Mouse (Mus musculus): ENCODE measurements around the gene Olfr1383. TPM values are rescaled to one million over a fixed set of nuclear protein-coding genes. Genes with fewer than 3 reads are reported as not detected.
"Not testable (repeated sequence)": the region's sequence is repeated elsewhere in the genome, so short reads cannot be mapped to it uniquely, and the experiment has no call there.

Gene Olfr1383
- total RNA-seq (2017), result 0.12 TPM in 1 of 2 replicates, not detected in the other

DNA sequence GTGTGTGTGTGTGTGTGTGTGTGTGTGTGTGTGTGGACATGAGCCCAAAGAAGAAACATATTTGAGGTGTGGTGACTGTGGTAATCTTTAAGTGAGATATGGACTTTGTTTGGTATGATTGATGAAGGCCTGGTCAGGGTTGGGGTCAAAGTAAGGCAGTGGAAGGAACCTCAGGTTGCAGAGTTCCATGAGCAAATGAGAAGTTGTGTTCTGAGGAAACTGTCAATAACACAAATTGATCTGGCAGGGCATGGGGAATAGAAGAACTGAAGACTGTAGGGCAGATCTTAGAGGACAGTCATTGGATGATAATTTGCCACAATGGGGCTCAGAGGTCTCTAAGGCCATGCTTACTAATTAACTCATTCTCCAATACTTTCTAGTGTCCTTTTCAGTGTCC, at the start of gene Olfr1383:
Gene Olfr1383, plus strand, starts transcription at position 301 of the 400 bp plus-strand sequence.
- no peak for ATAC-seq (ENCODE audit: extremely low read depth, insufficient number of reproducible peaks, low FRiP score, poor library complexity, severe bottlenecking)

- ATAC-seq (ENCODE audit: extremely low read depth, insufficient number of reproducible peaks, low FRiP score, poor library complexity, severe bottlenecking), result no peak
These were observed 33.5 kb upstream of the Olfr1383 start for GRCm38 (mm10) chr11:49485973-49486372.

DNA sequence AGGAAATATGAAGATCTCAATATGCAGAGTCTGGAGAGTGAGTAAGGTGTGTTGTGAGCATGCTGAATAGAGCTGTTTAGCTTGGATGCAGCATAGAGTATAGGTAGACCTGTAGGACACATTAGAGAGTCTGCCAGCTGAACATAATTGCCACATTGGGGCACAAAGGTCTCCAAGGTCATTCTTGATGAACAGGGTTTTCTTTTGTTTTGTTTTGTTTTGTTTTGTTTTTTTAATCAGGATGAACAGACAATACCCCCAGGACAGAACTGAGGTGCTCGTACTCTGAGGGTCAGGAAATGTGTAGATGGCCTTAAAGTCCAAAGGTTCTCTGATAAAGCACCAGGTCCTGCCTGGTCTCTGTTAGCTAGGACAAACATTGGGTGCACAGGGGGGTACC, 30.7 kb upstream of the Olfr1383 start, which contains the start of gene Olfr1385:
Gene Olfr1385, plus strand, starts transcription at position 301 of the 400 bp plus-strand sequence.
- not testable (repeated sequence) for ATAC-seq (ENCODE audit: extremely low read depth, insufficient number of reproducible peaks, low FRiP score, poor library complexity, severe bottlenecking)

- no peak for ATAC-seq (ENCODE audit: extremely low read depth, insufficient number of reproducible peaks, low FRiP score, poor library complexity, severe bottlenecking)
These were observed 1.4 kb upstream of the Olfr1383 start for GRCm38 (mm10) chr11:49518086-49518485.

DNA sequence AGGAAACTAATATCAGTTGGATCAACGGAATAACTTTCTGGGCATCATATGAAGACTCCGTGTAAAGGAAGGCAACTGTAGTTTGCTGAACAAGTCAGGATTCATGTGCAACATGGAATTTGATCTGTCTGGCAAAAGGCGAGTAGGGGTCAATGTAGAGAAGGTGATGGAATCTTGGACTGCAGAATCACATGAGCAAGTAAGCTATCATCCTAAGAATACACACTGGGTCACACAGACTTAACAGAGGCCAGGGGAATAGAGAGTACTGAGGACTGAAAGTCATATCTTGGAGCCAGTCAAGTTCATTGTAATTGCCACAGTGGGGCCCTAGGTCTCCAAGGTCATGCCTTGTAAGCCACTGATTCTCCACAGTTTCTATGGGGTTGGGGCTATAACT, 8.5 kb downstream of the Olfr1383 start, which contains the start of gene Olfr1382:
Gene Olfr1382, plus strand, starts transcription at position 301 of the 400 bp plus-strand sequence.
- no peak for ATAC-seq (ENCODE audit: extremely low read depth, insufficient number of reproducible peaks, low FRiP score, poor library complexity, severe bottlenecking)

DNA sequence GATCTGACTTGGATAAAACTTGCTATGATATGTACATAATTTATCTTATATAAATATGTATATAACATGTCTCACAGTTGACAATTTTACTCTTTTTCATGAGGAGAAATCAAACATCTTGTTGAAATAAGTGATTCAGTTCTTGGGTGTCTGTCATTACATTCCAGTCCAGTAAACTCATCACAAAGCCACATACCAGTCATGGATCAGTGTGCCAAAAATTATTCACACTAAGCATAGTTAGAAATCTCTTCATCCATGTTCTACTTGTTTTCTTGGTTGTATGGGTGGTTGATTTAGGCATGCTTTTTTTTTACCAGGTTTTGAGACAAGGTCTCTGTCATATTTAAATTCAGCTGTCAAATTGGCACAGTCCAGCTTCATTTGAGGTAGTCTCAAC, 13.3 kb downstream of the Olfr1383 start:
- ATAC-seq (ENCODE audit: extremely low read depth, insufficient number of reproducible peaks, low FRiP score, poor library complexity, severe bottlenecking), result no peak

GRCm38 (mm10) chr11:49536631-49537030, 17.2 kb downstream of the Olfr1383 start:
- ATAC-seq (ENCODE audit: extremely low read depth, insufficient number of reproducible peaks, low FRiP score, poor library complexity, severe bottlenecking), result not testable (repeated sequence)

DNA sequence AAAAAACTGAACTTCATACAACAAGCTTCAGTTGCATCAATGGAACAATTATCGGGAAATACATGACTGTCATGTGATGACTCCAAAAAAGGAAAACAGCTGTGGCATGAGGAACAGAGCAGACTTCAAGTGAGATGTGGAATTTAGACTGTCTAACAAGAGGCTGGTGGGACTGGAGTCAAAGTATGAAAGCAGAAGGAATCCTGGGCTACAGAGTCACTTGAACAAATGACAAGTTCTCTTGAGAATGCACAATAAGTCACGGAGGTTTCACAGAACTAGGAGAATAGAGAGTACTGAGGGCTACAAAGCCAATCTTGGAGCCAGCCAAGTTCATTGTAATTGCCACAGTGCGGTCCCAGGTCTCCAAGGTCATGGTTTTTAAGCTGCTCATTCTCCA, 23.7 kb downstream of the Olfr1383 start, which contains the start of gene Olfr1381:
Gene Olfr1381, plus strand, starts transcription at position 301 of the 400 bp plus-strand sequence.
- ATAC-seq (ENCODE audit: extremely low read depth, insufficient number of reproducible peaks, low FRiP score, poor library complexity, severe bottlenecking), result not testable (repeated sequence)

DNA sequence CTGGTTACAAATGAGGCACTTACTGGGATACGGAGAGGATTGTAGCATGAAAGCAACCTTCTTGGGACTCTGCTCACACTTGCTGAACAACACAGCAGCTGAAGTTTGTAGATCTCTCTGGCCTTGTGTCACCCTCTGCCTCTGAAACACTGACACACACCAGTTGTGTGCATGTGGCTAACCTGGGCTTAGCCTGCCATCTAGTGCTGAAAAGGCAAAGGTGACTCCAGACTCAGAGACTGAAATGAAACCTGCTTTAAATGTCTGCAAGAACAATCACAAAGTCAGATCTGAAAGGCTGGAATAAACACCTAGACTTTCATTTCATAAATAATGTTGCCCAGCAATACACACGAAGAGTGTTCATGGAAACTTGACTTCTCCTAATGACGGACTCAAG, 34.6 kb downstream of the Olfr1383 start:
- ATAC-seq (ENCODE audit: extremely low read depth, insufficient number of reproducible peaks, low FRiP score, poor library complexity, severe bottlenecking), result not testable (repeated sequence)

GRCm38 (mm10) chr11:49556578-49556977, 37.1 kb downstream of the Olfr1383 start, which contains the start of gene Olfr1380:
Olfr1380 (plus strand) TSS chr11:49556878.
- not testable (repeated sequence) for ATAC-seq (ENCODE audit: extremely low read depth, insufficient number of reproducible peaks, low FRiP score, poor library complexity, severe bottlenecking)

GRCm38 (mm10) chr11:49575054-49575453, 55.6 kb downstream of the Olfr1383 start:
- not testable (repeated sequence) for ATAC-seq (ENCODE audit: extremely low read depth, insufficient number of reproducible peaks, low FRiP score, poor library complexity, severe bottlenecking)

Other genes with a start within 250 kb of the Olfr1383 start
- 0.23 and 0.98 TPM in 2 replicates for gene Olfr1393, start 241.3 kb upstream of the Olfr1383 start, total RNA-seq (2017)
- gene Olfr1392, start 234.4 kb upstream of the Olfr1383 start, total RNA-seq (2017), result 0.49 and 0.58 TPM in 2 replicates
- gene Olfr10, start 214.9 kb upstream of the Olfr1383 start, total RNA-seq (2017), result not detected in 2 replicates
- not detected in 2 replicates for gene Olfr1391, start 196.9 kb upstream of the Olfr1383 start, total RNA-seq (2017)
- gene Olfr1390, start 184.5 kb upstream of the Olfr1383 start, total RNA-seq (2017), result not detected in 2 replicates
- gene Olfr1389, start 96.6 kb upstream of the Olfr1383 start, total RNA-seq (2017), result not detected in 2 replicates
- gene Olfr1388, start 83.0 kb upstream of the Olfr1383 start, total RNA-seq (2017), result 1.5 and 1.9 TPM in 2 replicates
- not detected in 2 replicates for gene Olfr1387, start 64.3 kb upstream of the Olfr1383 start, total RNA-seq (2017)
- not detected in 2 replicates for gene Olfr1386, start 54.6 kb upstream of the Olfr1383 start, total RNA-seq (2017)
- 0.35 and 0.37 TPM in 2 replicates for gene Olfr1385, start 30.6 kb upstream of the Olfr1383 start, total RNA-seq (2017)
- gene Olfr1384, start 12.9 kb upstream of the Olfr1383 start, total RNA-seq (2017), result not detected in 2 replicates
- not detected in 2 replicates for gene Olfr1382, start 8.6 kb downstream of the Olfr1383 start, total RNA-seq (2017)
- gene Olfr1381, start 23.8 kb downstream of the Olfr1383 start, total RNA-seq (2017), result 0.12 TPM in 1 of 2 replicates, not detected in the other
- gene Olfr1380, start 37.2 kb downstream of the Olfr1383 start, total RNA-seq (2017), result not detected in 2 replicates
- not detected in 2 replicates for gene Flt4, start 89.6 kb downstream of the Olfr1383 start, total RNA-seq (2017)
- not detected in 2 replicates for gene Scgb3a1, start 144.0 kb downstream of the Olfr1383 start, total RNA-seq (2017)
- 62.1 and 65.9 TPM in 2 replicates for gene Cnot6, start 193.1 kb downstream of the Olfr1383 start, total RNA-seq (2017)

All from neutrophil, adult 5-6 weeks (primary cell).